Comparison of ENCODE assay signal across 22 mouse cellular contexts in genomic region chr10:119035863-119036262, GRCm38 (mm10).
DNase-seq lines count a peak whose midpoint lies in the region; ATAC-seq and TF ChIP-seq lines count a peak whose summit lies in the region.
"Had no signal": no experiment of that assay in that cellular context is flagged by ENCODE, and none has a peak within 500 bp of the region (broad histone marks: within the 10 kb centered on the region; RNA-seq: fewer than 3 reads in every experiment).

No protein-coding gene starts in this region.

- no peak overlapping the region for H3K9ac ChIP-seq in intestine, embryonic 16.5 days (ENCODE audit: low read depth, low read length)
- no peak overlapping the region for H3K9ac ChIP-seq in stomach, postnatal 0 days (ENCODE audit: low read length)
- H3K9ac ChIP-seq: embryonic facial prominence, embryonic 12.5 days; forebrain, embryonic 13.5 days; forebrain, embryonic 15.5 days; forebrain, postnatal 0 days had no signal

- peak; percentile 48; the same call in 1 of the 2 replicates for ATAC-seq in intestine, embryonic 16.5 days
- ATAC-seq in stomach, postnatal 0 days (ENCODE audit: low FRiP score, low TSS enrichment), result peak; percentile 60
- ATAC-seq: forebrain, embryonic 13.5 days; forebrain, embryonic 15.5 days; forebrain, postnatal 0 days; Patski had no signal

- DNase-seq in ES-CJ7 (ENCODE audit: low read depth, low spot score), result peak; percentile 9
- DNase-seq in R1 (ENCODE audit: low read depth, low spot score), result peak; percentile 18
- no peak for DNase-seq in stomach, postnatal 0 days (ENCODE audit: low spot score)
- DNase-seq in thymus, postnatal 0 days (ENCODE audit: low spot score), result no peak
- DNase-seq in gastrocnemius, postnatal 10 days, result no peak
- no peak for DNase-seq in cerebellum, adult 9-10 months
- DNase-seq: adrenal gland, adult 2 months; adrenal gland, postnatal 10 days; adrenal gland, postnatal 25 days; cerebellum, adult 11 months; cerebellum, adult 18-20 months; cerebellum, adult 8-10 months; cerebellum, postnatal 10 days; cerebellum, postnatal 25 days; forebrain, postnatal 0 days had no signal

- TF ChIP-seq CTCF in stomach, postnatal 0 days (IDR thresholded peaks at IDR 0.05; ENCODE audit: low read depth), result no peak

- H3K27ac ChIP-seq in intestine, embryonic 16.5 days (ENCODE audit: low read length), result no peak overlapping the region
- no peak overlapping the region for H3K27ac ChIP-seq in stomach, postnatal 0 days (replicated peaks)
- H3K27ac ChIP-seq: embryonic facial prominence, embryonic 10.5 days; embryonic facial prominence, embryonic 12.5 days; forebrain, embryonic 13.5 days; forebrain, embryonic 15.5 days had no signal

- WGBS in intestine, embryonic 16.5 days, result 82% methylated on average over 5 of the region's 5 CpGs
- 90% methylated on average over 5 of the region's 5 CpGs for WGBS in stomach, postnatal 0 days

- H3K27me3 ChIP-seq in intestine, embryonic 16.5 days (replicated peaks; ENCODE audit: control insufficient read depth, insufficient read depth, low read length), result no peaks in the 10 kb centered on the region
- H3K27me3 ChIP-seq in stomach, postnatal 0 days (ENCODE audit: control insufficient read depth, insufficient read depth, low read length), result no peaks in the 10 kb centered on the region
- H3K27me3 ChIP-seq: embryonic facial prominence, embryonic 12.5 days; forebrain, embryonic 13.5 days; forebrain, embryonic 15.5 days; Patski had no signal

- no peaks in the 10 kb centered on the region; the same call in 1 of the 2 replicates for H3K4me1 ChIP-seq in intestine, embryonic 16.5 days (ENCODE audit: control insufficient read depth, insufficient read depth, low read length)
- H3K4me1 ChIP-seq in stomach, postnatal 0 days (replicated peaks; ENCODE audit: control insufficient read depth, insufficient read depth), result no peaks in the 10 kb centered on the region
- H3K4me1 ChIP-seq: embryonic facial prominence, embryonic 12.5 days; forebrain, embryonic 13.5 days; forebrain, embryonic 15.5 days had no signal

- no peak overlapping the region for H3K4me3 ChIP-seq in intestine, embryonic 16.5 days (ENCODE audit: low read length)
- H3K4me3 ChIP-seq in stomach, postnatal 0 days (ENCODE audit: low read depth, low read length), result no peak overlapping the region
- H3K4me3 ChIP-seq: embryonic facial prominence, embryonic 10.5 days; embryonic facial prominence, embryonic 12.5 days; forebrain, embryonic 13.5 days; forebrain, embryonic 15.5 days had no signal

- no peak for TF ChIP-seq EP300 in stomach, postnatal 0 days (optimal IDR thresholded peaks at IDR 0.05)

- no peak overlapping the region for H3K4me2 ChIP-seq in intestine, embryonic 16.5 days (ENCODE audit: low read depth, low read length)
- H3K4me2 ChIP-seq in stomach, postnatal 0 days (replicated peaks; ENCODE audit: low read depth), result no peak overlapping the region
- H3K4me2 ChIP-seq: embryonic facial prominence, embryonic 12.5 days; forebrain, embryonic 13.5 days; forebrain, embryonic 15.5 days had no signal

- no peaks in the 10 kb centered on the region for H3K36me3 ChIP-seq in intestine, embryonic 16.5 days (ENCODE audit: control insufficient read depth, insufficient read depth, low read length)
- H3K36me3 ChIP-seq in stomach, postnatal 0 days (ENCODE audit: control insufficient read depth, insufficient read depth, low read length), result no peaks in the 10 kb centered on the region
- H3K36me3 ChIP-seq: embryonic facial prominence, embryonic 10.5 days; embryonic facial prominence, embryonic 12.5 days; forebrain, embryonic 15.5 days; G1E had no signal

- H3K9me3 ChIP-seq in intestine, embryonic 16.5 days (ENCODE audit: control insufficient read depth, low read length), result no peaks in the 10 kb centered on the region
- H3K9me3 ChIP-seq in stomach, postnatal 0 days (ENCODE audit: control insufficient read depth, low read length), result no peaks in the 10 kb centered on the region
- H3K9me3 ChIP-seq: embryonic facial prominence, embryonic 10.5 days; embryonic facial prominence, embryonic 12.5 days; forebrain, embryonic 13.5 days; forebrain, embryonic 15.5 days; G1E had no signal

Comparison
In these comparisons a context has a peak if more than half of its experiments do, and no peak if none do; other contexts are left out.
1. DNase-seq: peak in ES-CJ7 (single experiment) and R1 (single experiment); none in stomach, postnatal 0 days (single experiment), thymus, postnatal 0 days (single experiment), gastrocnemius, postnatal 10 days (single experiment) and cerebellum, adult 9-10 months (single experiment).